Mouse (Mus musculus) erythroblast, adult 5-6 weeks (primary cell): Measurements from ENCODE around the gene Msi1. TPM values are rescaled to one million over a fixed set of nuclear protein-coding genes. Genes with fewer than 3 reads are reported as not detected.
"Not testable (repeated sequence)": the region's sequence is repeated elsewhere in the genome, so short reads cannot be mapped to it uniquely, and the experiment has no call there.

Experiments
- ATAC-seq: replicated peaks from 2 replicates; pipeline ENCODE4 v1.8.0; 2016; ENCODE audit warnings: moderate number of reproducible peaks, mild to moderate bottlenecking, moderate TSS enrichment, inconsistent platforms; ENCODE audit not compliant: poor library complexity, low FRiP score, severe bottlenecking
- total RNA-seq, 2 experiments: library from RNA; stranded (forward) in 1 of 2; stranded (reverse) in 1 of 2; fragments of 150-400 nt in 1 of 2; fragments of 200-764, 138-1000 nt in 1 of 2; gene quantifications; 2 replicates each; pipeline versions ENCODE4 v1.2.3 to v1.2.4; 2015 to 2017; ENCODE audit warnings: low replicate concordance in 2 of 2

The Msi1 gene
- total RNA-seq, 2 experiments from 2014 or later = not detected

DNA sequence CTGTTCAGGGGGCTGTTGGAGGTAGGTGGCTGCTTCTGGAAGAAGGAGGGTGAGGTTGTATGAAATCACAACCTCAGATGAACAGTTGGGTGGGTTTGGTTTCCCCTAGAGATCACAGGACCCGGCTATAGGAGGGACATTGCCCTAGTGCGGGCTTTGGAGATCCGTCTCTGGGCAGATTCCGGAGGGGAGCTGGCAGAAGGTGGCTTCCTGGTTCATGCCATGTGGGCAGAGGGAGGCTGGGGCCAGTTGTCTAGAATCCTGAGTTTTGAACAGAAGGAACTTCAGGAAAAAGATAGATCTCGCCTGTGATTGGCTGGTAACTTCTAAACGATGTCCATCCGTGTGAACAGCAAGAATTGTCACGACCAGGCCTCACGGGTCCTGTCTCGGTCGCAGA, 3.0 kb downstream of the Msi1 start:
- no peak for ATAC-seq

DNA sequence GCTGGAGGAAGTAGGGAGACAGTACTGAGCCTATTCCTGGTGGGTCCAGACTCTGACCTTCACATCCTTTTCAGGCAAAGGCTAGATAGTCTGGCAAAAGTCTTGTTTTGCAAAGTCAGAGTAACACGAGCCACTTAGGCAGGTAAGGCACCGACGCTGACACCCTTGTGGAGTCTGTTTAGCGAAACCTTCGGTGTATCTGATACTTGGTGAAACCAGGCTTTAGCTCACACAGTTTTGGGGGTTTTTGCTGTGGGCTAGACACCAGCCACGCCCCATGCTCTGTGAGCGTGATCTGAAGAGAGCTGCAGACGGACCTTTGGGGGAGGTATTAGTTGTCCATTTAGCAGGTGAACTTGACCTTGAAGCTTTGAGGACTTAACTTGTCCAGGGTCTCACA, 3.8 kb downstream of the Msi1 start:
- no peak for ATAC-seq

DNA sequence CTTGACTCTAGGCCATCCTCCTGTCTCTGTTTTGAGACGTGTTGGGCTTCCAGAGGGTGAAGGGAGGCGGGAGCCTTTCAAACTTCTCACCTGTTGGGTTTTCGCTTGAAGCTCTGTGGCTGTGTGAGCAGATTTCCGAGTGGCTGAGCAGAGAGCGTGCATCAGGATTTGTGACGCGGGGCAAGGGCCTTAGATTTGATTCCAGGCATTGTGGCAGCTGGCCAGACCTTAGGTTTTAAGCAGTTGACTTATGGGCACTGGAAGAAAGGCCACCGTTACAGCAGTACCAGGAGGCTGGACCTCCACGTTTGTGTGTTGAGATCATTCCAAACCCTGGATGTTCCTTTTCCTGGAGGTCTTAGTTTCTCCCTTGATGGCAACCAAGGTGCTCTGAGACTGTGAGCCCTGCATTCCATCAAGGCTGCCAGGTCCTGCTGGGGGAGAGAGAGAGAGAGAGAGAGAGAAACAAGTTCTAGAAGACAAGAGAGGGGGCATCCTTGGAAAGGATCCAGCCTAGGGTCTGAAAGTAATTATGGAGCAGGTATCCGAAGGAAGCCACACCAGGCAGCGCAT, 5.0 kb downstream of the Msi1 start:
- no peak for ATAC-seq

DNA sequence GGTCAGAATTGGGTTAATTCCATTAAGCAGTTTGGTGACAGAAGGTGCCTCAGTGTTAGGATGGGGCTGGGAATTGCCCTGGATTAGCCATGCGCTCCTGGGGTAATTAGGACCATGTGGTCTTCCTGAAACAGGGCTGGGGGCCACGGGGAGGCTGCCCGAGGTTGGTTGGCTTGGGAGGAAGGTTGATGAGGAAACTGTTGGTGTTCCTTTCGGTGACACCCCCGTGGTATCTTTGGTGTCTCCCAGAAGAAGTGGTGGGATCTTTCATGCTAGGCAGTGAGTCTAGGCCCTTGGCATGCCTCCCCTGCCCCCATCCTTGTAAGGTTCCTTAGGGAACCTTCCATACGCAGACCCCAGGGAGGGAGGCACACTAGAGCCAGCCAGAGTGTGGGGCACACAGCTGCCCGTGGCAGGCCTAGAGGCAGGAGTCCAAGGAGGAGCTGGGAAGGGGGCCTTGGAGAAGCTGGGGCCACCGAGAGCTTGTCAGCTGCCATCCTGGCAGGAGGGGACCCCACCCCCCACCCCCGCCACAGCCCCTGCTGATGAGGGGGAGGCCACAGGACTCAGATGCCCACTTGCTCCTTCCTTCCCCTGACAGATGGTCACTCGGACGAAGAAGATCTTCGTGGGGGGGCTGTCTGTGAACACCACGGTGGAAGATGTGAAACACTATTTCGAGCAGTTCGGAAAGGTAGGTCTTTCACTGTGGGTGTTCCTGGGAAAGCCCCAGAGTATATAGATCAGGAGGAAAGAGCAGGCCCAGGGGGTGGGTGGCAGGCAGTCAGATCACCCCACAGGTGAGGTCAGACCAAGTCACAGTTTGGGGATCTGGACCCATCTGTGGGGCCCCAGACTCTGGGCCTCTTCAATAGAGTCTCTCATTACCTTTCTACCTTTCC, 5.7 kb downstream of the Msi1 start:
- ATAC-seq = no peak

DNA sequence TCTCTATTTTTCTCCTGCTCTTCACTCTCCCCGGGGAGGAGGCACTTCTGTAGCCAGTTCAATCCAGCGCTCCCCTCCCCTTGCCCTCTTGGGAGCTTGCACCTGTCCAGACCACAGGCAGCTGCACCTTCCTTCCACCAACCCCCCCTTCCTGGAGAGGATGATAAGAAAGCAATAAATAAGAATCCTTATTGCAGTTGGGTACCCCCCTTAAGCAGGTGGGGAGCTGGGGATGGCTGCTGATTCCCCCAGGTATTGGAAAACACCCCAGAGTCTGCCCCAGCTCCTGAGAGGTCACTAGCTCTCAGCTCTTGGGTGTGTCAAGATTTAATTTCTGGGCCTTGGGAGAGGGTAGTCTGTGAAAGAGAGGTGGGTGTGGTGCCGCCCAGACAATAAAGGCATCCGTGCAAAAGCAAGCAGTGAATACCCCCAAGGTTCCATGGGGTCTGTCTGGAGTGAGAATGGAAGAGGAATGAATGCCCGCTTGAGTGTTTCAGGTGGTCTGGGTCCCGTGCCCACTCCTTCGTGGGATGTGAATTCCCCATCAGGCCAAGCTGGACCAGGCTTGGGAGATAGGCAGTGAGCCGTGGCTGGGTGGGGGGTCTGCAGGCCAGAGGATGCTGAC, 6.5 kb downstream of the Msi1 start:
- no peak for ATAC-seq

DNA sequence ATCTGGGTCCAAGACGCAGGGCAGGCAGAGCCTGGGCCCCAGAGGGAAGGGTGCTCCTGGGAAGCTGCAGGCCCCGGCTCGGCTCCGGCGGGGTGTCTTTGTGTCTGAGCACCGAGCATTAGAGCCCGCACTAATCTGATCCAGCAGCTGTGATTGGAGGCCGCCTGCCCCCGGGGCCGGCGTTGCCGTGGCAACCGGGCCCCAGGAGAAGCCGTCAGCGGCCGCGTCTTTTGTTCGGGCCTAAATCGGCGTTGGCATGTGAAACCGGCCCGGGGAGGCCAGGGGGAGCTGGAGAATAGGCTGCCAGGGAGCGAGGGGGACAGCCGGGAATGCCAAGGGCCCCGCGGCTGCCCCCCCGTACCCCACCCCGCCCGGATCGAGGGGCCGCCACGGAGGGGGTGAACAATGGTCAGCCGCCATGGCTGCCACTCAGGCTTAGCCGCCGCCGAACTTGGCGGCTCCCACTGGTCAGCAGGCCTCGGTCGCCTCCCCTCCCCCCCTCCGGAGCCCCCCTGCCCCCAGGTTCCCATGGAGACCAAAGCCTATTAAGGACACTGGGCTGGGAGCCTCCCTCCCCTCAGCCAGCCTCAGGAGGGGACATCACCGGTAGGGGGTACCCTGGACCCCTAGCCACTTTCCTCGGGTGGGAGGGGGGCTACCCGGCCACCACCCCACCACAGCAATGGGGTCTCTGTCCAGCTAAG, 7.2 kb downstream of the Msi1 start:
- ATAC-seq = no peak

DNA sequence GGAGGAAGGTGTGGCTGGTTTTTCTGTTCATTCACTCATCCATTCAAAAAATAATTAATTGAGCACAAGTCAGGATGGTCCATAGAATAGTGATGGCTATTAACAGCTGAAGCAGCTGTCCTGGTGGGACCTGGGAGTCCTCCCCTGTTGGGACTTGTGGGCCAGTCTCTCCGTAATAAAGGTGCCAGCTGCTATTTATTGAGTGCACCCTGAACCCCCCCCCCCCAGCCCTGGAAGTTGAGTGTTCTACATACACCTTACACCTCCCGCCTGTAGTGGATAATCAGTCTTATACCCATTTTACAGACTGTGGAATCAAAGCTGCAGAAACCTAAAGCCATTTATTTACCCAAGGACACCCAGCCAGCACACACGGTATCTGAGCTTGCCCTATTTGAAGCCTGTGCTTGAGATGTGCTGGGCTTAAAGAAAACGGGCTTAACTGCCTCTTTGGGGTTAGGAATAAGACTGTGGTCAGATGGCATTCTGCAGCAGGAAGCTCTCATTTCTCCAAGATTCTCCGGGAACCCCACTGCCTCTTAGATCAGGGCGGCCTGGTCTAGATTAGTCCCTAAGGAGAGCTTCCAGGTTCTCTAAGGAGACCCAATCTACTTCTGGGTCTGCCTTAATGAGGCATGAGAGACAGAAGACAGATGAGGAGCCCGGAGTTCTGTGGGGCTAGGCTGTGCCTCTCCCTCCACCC, 8.0 kb downstream of the Msi1 start:
- no peak for ATAC-seq

DNA sequence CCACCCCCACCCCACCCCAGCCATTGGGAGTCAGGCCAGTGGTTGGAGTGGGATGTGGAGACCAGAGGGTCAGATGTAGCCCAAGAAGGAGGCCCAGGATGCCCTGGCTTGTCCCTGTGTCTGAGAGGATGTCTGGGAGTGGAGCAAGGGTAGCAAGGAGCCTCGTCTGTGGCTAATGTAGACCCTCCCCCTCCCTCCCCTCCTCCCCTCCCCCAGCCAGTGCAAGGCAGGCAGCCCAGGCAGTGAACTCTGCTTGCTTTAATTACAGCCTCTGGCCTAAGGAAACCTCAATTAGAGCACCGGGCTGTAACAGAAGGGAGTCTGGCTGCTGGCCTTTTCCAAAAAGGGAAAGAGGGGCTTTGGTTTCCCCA, 8.5 kb downstream of the Msi1 start:
- no peak for ATAC-seq

DNA sequence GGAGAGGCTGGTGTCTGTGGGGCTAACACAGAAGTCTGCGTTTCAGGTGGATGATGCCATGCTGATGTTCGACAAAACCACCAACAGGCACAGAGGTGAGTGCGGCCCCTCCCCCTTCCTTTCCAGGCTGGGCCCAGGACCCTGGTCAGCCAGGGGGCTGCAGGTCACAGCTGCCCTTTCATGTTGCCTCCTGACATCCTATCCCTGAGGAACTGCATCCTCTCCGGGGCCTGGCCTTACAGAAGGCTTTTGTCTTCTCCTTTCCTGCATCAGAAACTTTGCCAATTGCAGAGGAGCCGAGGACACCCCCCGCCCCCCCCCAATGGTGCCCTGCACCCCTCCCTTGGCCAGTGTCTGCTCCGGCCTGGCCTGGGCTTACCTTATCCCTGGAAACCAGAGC, 9.3 kb downstream of the Msi1 start:
- ATAC-seq = no peak

DNA sequence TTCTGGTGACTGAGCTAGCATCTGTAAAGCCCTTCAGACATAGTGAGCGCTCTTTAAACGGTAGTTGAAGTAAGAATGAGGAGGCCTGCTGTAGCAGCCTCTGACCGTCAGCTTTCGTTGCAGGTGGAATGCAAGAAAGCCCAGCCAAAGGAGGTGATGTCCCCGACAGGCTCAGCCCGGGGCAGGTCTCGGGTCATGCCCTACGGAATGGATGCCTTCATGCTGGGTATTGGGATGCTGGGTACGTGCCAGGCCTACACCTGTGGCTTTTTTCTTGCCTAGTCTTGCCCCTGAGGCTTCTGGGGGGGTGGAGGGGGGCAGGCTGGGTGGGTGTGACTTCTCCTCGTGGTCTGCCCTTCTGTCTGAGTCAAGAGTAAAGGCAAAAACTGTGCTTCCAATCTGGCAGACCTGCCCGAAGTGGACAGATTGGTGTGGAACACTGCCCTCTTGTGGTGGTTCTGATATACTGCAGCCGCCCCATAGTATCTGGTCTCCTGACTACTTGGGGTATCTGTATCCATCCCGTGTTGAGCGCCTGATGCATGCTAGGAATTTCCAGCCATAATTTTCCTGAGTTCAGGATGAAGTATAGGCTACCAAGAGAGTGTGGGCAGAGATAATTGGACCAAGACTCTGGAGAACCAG, 11.9 kb downstream of the Msi1 start:
- ATAC-seq = peak; percentile 74

DNA sequence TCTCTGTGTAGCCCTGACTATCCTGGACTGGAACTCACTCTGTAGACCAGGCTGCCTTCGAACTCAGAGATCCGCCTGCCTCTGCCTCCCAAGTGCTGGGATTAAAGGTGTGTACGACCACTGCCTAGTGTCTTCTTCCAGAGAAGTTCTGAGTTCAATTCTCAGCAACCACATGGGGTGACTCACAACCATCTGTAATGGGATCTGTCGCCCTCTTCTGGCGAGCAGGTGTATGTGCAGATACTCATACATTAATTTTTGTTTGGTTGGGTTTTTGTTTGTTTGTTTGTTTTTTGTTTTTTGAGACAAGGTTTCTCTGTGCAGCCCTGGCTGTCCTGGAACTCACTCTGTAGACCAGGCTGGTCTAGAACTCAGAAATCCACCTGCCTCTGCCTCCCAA, 13.3 kb downstream of the Msi1 start:
- not testable (repeated sequence) for ATAC-seq

DNA sequence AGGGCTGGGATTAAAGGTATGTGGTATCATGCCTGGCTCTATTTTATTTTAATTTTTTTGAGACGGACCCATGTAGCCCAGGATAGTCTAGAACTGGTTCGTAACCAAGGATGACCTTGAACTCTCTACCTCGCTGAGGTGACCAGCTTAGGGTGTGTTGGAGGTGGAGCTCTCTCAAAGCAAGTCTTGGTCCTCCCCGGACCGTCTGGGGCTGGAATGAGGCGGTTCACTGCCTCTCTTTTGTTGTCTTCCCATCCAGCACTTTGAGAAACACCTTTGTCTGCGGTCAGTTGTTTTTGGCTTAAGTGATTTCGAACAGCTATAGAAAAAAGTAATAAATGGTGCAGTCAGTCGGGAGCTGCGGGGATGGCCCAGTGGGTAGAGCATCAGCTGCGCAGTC, 14.7 kb downstream of the Msi1 start:
- no peak for ATAC-seq

DNA sequence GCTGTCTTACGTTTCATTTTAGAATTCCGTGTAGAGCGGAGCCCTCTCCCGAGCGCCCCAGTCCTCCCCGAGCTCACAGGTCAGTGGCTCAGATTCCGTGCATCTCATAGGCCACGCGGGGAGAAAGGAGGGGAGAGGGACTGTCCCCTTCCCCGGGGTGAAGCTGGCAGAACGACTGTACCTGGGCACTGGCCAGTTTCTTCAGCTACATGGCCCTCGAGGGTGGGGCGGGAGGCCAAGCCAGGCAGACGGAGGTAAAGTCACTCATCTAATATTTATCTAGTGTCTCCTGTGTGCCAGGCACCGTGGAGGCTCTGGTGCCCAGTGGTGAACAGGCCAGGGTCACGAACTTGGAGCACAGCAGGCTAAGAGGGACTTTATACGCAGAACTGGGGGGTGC, 17.7 kb downstream of the Msi1 start:
- no peak for ATAC-seq

DNA sequence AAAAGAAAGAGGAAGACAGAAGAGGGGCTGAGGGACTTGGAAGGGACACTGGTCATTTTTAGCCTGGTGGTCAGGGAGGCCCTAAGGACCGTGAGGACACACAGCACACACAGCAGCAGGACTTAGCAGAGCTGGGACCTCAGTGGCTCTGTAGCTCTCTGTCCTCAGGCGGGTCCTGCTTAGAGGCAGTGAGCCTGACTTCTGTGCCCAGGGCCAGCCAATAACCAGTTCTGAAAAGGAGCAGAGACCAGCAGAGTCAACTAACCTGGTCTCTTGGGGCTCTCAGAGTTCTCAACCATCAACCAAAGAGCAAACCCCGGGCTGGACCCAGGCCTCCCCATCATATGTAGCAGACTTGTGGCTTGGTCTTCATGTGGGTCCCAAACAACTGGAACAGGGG, 19.8 kb downstream of the Msi1 start:
- no peak for ATAC-seq

DNA sequence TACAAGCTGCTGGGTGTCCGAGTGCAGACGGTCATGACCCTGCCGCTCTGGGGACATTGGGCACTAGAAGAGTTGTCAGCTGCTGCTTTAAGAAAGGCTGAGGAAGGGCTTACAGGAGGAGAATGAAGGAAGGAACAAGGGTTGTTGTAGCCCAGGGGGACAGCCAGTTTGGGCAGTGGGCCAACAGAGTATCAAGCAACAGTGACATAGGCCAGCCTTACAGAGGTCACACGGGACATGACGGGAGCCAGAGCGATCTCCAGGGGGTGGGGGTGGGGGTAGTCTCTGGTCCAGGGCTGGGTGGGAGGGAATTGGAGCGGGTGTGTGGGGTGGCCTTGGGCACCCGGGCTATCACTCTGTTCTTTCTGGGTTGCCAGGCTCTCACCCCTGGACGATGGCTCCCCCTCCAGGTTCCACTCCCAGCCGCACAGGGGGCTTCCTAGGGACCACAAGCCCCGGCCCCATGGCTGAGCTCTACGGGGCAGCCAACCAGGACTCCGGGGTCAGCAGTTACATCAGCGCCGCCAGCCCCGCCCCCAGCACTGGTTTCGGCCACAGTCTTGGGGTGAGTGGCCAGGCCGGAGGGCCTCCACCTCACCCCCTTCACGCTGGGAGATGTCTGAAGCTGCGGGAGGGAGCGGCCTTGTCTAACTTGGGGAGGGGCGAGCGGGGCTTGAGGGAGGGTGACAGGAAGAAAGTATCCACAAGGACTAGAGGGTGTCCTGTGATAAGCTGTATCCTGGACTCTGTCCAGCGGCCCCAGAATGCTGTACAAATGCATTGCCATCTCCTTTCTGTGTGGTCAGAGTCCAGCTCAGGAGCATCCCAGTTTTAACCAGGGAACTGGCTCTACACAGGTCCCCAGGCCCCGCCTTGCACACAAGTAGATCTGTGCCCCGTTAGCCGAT, 21.3 kb downstream of the Msi1 start:
- no peak for ATAC-seq

DNA sequence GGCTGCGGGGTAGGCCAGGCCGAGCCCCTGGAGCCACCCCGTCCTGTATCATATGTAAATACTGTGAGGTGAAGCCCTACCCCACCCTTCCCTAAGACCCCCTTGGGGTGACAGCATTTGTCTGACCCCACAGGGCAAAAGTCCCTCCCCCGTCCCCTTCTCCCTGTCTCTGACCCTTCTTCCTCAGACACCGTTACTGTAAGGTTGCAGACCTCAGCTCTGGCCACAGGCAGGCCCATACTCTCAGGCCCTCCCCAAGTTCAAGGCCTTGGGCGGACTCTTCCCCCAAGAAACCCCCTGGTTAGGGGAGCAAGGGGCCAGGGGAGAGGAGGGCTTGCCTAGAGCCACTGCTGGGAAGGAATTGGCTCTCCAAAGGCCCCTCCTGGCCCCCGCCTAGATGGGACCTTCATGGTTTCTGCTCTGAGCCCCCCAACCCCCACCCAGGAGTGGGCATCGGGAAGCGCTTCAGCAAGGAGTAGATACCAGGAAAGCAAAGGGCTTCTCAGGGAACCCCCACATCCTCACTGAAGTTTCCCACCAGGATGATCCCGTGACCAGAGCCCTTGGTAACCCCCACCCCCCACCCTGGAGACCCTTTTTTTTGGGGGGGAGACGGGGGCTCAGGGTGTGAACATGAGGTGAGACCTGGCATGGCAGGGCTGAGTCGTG, 25.2 kb downstream of the Msi1 start:
- no peak for ATAC-seq

DNA sequence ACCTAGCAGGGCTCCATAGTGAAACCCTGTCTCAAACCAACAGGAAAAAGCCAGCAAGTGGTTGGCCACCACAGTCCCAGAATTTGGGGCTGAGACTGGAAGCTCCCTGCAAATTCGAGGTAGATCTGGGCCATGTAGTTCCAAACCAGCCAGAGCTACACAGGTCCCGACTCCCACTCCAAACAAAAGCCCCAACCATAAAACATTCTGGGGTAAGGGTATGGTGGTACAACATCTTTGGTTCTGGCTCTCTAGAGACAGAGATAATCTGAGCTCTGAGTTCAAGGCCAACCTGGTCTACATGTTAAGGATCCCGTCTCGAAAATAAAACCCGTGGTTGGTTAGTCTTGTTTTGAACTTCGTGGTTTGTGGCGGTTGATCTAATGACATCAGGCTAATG, 26.4 kb downstream of the Msi1 start:
- no peak for ATAC-seq

DNA sequence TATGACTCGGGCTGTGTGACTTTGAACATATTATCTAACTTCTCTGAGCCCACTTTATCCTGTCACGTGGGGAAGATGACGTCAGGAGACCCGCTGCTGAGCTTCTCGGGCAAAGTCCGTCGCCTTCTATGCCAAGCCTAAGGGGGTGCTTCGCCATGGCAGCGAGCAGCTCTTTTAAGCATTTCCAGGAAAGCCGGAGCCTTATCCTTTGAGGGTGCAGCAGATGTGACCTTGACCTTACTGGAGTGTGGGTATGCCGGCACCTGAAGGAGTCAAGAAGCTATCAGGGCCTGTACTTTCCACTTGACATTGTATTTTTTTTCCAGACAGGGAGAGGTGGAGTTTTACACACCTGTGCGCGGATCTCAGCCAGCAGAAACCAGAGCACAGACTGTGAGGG, 29.5 kb downstream of the Msi1 start:
- no peak for ATAC-seq
